Mouse (Mus musculus) liver, embryonic 14.5 days (tissue): ENCODE data around the gene Ryr1. TPM values are rescaled to one million over a fixed set of nuclear protein-coding genes. Genes with fewer than 3 reads are reported as not detected.
"Not testable (repeated sequence)": the region's sequence is repeated elsewhere in the genome, so short reads cannot be mapped to it uniquely, and the experiment has no call there.

Experiments
- ATAC-seq: fragments of 200-750 bp; cut with Nextera tagmentation; 2 replicates; pipeline ENCODE4 v1.8.0; 2017; ENCODE audit warnings: moderate number of reproducible peaks, mild to moderate bottlenecking, moderate library complexity; ENCODE audit not compliant: insufficient read depth
- DNase-seq, 3 experiments: peaks; one replicate each; pipeline ENCODE4 v3.0.0-alpha.2; 2012 to 2013; ENCODE audit warnings: low read depth in 3 of 3, low spot score in 3 of 3
- H3K27ac ChIP-seq: fragments of 300-500 bp; sonication (generic); 2 replicates; pipeline ENCODE4 v1.5.1; 2014; ENCODE audit warnings: moderate library complexity, mild to moderate bottlenecking, control low read depth, inconsistent platforms
- H3K27me3 ChIP-seq: fragments of 300-500 bp; sonication (generic); 2 replicates; pipeline ENCODE4 v1.6.1; 2014; ENCODE audit warnings: mild to moderate bottlenecking, low read length, moderate library complexity; ENCODE audit not compliant: control insufficient read depth, insufficient read depth
- H3K36me3 ChIP-seq: fragments of 300-500 bp; sonication (generic); replicated peaks from 2 replicates; pipeline ENCODE4 v1.6.1; 2014; ENCODE audit warnings: low read depth; ENCODE audit not compliant: control insufficient read depth, insufficient read depth
- H3K4me1 ChIP-seq, 2 experiments: fragments of 200-500 bp in 1 of 2; fragments of 300-500 bp in 1 of 2; sonication (generic) in 1 of 2; replicated peaks; 2 replicates each; pipeline ENCODE4 v1.6.1; 2012 to 2014; ENCODE audit warnings: antibody characterized with exemption in 1 of 2, inconsistent platforms in 1 of 2, low read length in 1 of 2; ENCODE audit not compliant: control insufficient read depth in 2 of 2, insufficient read depth in 2 of 2
- H3K4me2 ChIP-seq: fragments of 300-500 bp; sonication (generic); 2 replicates; pipeline ENCODE4 v1.6.1; 2014; ENCODE audit warnings: low read depth, mild to moderate bottlenecking, control low read depth, moderate library complexity
- H3K4me3 ChIP-seq, 2 experiments: fragments of 200-500 bp in 1 of 2; fragments of 300-500 bp in 1 of 2; sonication (generic) in 1 of 2; 2 replicates each; pipeline ENCODE4 v1.5.1; 2012 to 2014; ENCODE audit warnings: low read depth in 2 of 2, low read length in 2 of 2, mild to moderate bottlenecking in 2 of 2, control low read depth in 1 of 2, inconsistent platforms in 1 of 2, moderate library complexity in 1 of 2; ENCODE audit not compliant: insufficient read depth in 1 of 2
- H3K9ac ChIP-seq: fragments of 300-500 bp; sonication (generic); replicated peaks from 2 replicates; pipeline ENCODE4 v1.6.1; 2014; ENCODE audit warnings: mild to moderate bottlenecking, control low read depth, moderate library complexity
- H3K9me3 ChIP-seq: fragments of 300-500 bp; sonication (generic); 2 replicates; pipeline ENCODE4 v1.6.1; 2016; ENCODE audit warnings: low read length, mixed read lengths; ENCODE audit not compliant: control insufficient read depth
- CTCF ChIP-seq: IDR thresholded peaks from 2 replicates; pipeline ENCODE4 v1.5.1; 2016; ENCODE audit warnings: antibody characterized with exemption, low read depth, control low read depth
- EP300 ChIP-seq: IDR thresholded peaks from 2 replicates; pipeline ENCODE4 v1.6.1; 2016; ENCODE audit warnings: antibody characterized with exemption, low read depth
- WGBS: fragments of 180-500 bp; shearing (Covaris S2); extraction: QIAGEN DNeasy Blood & Tissue Kit; methylation state at CpG from one replicate; pipeline ENCODE4 v1.1.7; 2014; ENCODE audit not compliant: insufficient replicate concordance; 5-methylcytosine and 5-hydroxymethylcytosine counted together
- polyA plus RNA-seq, 2 experiments: library from polyadenylated mRNA; depleted of rRNA in 1 of 2; stranded (reverse) in 1 of 2; unstranded in 1 of 2; fragments of >200 nt; fragmentation: Nextera tagmentation in 1 of 2; extraction: Ambion mirVana in 1 of 2; gene quantifications; 2 replicates each; pipeline versions ENCODE4 v1.2.1 to v1.2.3; 2012 to 2014

Ryr1 gene
- polyA plus RNA-seq, 2 experiments = 0.06 to 0.08 TPM

DNA sequence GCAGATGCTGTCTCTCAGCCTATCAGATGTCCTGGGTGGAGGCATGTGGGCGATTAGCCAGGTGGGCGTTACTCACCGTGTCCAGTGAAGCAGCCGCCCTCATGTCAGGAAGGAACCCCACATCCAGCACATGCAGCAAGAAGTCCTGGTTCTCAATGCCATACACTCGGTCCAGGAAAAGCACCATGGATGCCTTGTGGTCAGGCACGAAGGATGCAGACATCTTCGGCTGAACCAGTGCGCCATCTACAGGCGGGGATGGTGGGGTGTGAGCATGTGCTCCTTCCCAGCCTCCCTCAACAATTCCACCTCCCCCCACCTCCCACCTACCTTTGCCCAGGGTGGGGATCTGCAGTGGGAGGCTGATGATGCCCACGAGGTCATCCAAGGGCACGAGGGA lies 52.3 kb downstream of the Ryr1 start:
- no peak for TF ChIP-seq EP300
- TF ChIP-seq CTCF = peak; percentile 77
- DNase-seq = no peak
- H3K9me3 ChIP-seq = no peaks in the 10 kb centered on the region
- ATAC-seq = no peak
- H3K36me3 ChIP-seq = no peaks in the 10 kb centered on the region
- H3K27ac ChIP-seq = no peak overlapping the region
- peaks cover 11% of the 10 kb centered on the region for H3K27me3 ChIP-seq
- no peak overlapping the region for H3K9ac ChIP-seq
- no peaks in the 10 kb centered on the region for H3K4me1 ChIP-seq
- H3K4me2 ChIP-seq = no peak overlapping the region
- H3K4me3 ChIP-seq = no peak overlapping the region
- WGBS = 32% methylated on average over 11 of the region's 11 CpGs

DNA sequence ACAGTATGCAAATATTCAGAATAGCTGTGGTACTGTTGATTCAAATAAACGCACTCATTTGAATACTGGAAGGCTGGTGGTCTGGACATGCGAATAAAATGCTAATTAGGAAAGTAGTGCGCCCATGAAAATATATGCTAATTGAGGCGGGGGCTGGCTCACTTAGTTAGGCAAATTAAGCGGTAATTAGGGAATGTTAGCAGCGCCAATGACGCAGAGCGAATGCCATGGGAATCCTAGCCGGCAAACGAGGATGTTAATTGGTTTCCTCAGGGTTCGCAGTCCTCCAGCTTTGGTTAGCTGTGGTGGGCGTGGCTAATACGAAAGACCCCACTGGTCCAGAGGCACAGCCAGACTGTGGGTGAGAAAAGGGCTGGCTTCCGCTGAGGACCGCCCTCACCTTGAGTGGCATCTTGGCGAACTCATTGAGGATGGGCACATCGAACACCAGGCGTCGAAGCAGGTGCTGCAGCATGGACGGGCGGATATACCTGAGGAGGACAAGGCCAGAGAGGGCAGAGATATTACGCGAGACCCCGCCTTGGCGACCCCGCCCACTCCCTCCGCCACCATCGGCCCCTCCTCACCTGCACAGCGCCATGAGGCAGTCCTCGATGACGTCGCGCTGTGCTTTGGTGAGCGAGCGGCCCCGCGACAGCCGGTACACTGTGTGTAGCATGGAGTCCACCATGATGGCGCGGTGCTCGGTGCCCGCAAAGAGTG lies 53.6 kb downstream of the Ryr1 start:
- Histone ChIP-seq H3K4me1 (no peaks in the 10 kb centered on the region), H3K9ac (no peak overlapping the region), H3K36me3 (no peaks in the 10 kb centered on the region), H3K27ac (no peak overlapping the region), H3K4me3 (no peak overlapping the region), H3K9me3 (no peaks in the 10 kb centered on the region), H3K4me2 (no peak overlapping the region), H3K27me3 (peaks cover 11% of the 10 kb centered on the region)
- ATAC-seq = no peak
- WGBS = 12% methylated on average over 42 of the region's 42 CpGs
- DNase-seq = no peak
- TF ChIP-seq EP300 = no peak
- TF ChIP-seq CTCF = no peak

DNA sequence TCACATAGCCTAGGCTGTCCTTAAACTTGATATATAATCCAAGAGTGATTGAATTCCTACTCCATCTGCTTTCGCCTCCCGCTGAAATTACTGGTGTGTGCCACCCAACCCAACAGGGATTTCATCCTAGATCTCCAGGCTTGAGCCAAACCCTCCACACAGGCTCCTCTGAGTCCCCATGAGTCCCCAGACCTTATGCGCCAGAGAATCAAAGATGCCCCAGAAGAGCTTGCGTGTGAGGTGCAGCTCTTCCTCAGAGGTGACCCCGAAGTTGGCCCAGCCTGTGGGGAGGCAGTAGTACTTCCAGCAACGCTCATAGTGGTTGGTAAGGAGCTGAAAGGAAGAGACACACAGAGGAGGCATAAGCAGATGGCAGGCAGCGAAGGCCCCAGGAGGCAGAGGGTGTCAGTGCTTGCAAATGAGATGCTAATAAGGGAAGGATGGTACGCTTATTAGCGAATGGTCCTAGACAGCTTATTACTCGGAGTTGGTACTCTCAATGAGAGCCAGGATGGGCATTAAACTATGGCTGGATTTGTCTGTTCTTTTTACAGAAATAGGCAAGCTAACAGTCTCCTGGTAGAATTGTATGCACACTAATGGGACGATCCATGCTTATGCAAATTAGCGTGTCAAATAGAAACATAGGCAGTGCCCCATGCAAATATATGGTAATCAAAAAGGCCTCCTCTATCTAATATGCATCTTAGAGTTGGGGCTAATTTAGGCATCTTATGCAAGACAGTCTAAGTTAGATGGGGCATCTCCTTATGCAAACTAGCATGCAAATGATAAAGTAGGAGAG lies 54.4 kb downstream of the Ryr1 start:
- no peak overlapping the region for H3K4me3 ChIP-seq
- 64% methylated on average over 12 of the region's 12 CpGs for WGBS
- DNase-seq = no peak
- no peak for TF ChIP-seq CTCF
- H3K4me1 ChIP-seq = no peaks in the 10 kb centered on the region
- H3K36me3 ChIP-seq = no peaks in the 10 kb centered on the region
- H3K9me3 ChIP-seq = no peaks in the 10 kb centered on the region
- ATAC-seq = no peak
- no peak overlapping the region for H3K4me2 ChIP-seq
- H3K27me3 ChIP-seq = peaks cover 11% of the 10 kb centered on the region
- no peak overlapping the region for H3K9ac ChIP-seq
- H3K27ac ChIP-seq = no peak overlapping the region

DNA sequence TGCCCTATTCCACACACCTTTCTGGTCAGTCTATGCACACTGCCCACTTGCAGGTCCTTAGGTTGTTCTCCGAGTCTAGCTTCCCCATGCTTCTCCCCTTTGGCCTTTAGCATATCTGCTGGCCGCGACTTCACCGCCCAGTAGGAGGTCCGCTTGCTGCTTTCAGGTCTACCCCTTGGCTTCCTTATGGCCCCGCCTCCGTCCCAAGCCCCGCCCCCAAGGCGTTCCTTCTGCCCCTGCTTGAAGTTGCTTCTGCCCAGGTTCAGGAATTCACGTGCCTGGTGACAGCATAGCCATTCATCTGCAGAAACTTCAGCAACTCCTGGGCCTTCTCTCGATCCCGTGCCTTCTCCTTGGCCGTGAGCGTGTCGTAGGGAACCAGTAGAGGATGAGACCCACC lies 57.2 kb downstream of the Ryr1 start:
- H3K4me1 ChIP-seq = no peaks in the 10 kb centered on the region
- no peak overlapping the region for H3K4me2 ChIP-seq
- no peak overlapping the region for H3K27ac ChIP-seq
- no peak overlapping the region for H3K9ac ChIP-seq
- no peaks in the 10 kb centered on the region for H3K9me3 ChIP-seq
- ATAC-seq (no peak), DNase-seq (no peak)
- TF ChIP-seq EP300 (no peak), CTCF (no peak)
- no peaks in the 10 kb centered on the region for H3K36me3 ChIP-seq
- H3K27me3 ChIP-seq = peaks cover 11% of the 10 kb centered on the region
- no peak overlapping the region for H3K4me3 ChIP-seq
- 7% methylated on average over 15 of the region's 15 CpGs for WGBS

DNA sequence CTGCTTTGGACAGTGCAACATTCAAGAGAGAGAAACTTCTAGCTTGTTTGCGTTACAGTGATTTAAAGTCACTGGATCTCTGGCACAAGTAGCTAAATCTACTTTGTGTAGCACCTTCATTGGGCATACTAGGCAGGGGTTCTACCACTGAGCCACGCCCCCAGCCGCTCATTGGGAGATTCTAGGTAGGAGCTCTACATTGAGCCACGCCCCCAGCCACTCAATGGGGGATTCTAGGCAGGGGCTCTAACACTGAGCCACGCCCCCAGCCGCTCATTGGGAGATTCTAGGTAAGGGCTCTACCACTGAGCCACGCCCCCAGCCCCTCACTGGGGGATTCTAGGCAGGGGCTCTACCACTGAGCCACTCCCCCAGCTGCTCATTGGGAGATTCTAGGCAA lies 61.5 kb downstream of the Ryr1 start:
- DNase-seq, H3K9me3 ChIP-seq, H3K4me3 ChIP-seq, H3K36me3 ChIP-seq, H3K27me3 ChIP-seq, H3K9ac ChIP-seq, ATAC-seq, H3K4me2 ChIP-seq, H3K4me1 ChIP-seq, H3K27ac ChIP-seq: not testable (repeated sequence)
- WGBS = 54% methylated on average over 7 of the region's 7 CpGs
